Mouse (Mus musculus) kidney, embryonic 14.5 days (tissue): Measurements from ENCODE around the gene Gm13278. TPM values are rescaled to one million over a fixed set of nuclear protein-coding genes. Genes with fewer than 3 reads are reported as not detected.
"Not testable (repeated sequence)": the region's sequence is repeated elsewhere in the genome, so short reads cannot be mapped to it uniquely, and the experiment has no call there.

Experiments
- ATAC-seq: fragments of 200-750 bp; cut with Nextera tagmentation; 2 replicates; pipeline ENCODE4 v1.8.0; 2017; ENCODE audit warnings: moderate number of reproducible peaks, mild to moderate bottlenecking, moderate TSS enrichment, moderate library complexity; ENCODE audit not compliant: low FRiP score, low TSS enrichment
- H3K27ac ChIP-seq: fragments of 300-500 bp; sonication (generic); 2 replicates; pipeline ENCODE4 v1.5.1; 2014; ENCODE audit warnings: low read depth, mild to moderate bottlenecking, low read length, moderate library complexity, mixed read lengths
- H3K27me3 ChIP-seq: fragments of 300-500 bp; sonication (generic); 2 replicates; pipeline ENCODE4 v1.6.1; 2014; ENCODE audit warnings: mild to moderate bottlenecking, low read length; ENCODE audit not compliant: control insufficient read depth, insufficient read depth
- H3K36me3 ChIP-seq: fragments of 300-500 bp; sonication (generic); 2 replicates; pipeline ENCODE4 v1.6.1; 2014; ENCODE audit warnings: low read length, mixed read lengths; ENCODE audit not compliant: control insufficient read depth, insufficient read depth
- H3K4me1 ChIP-seq: fragments of 300-500 bp; sonication (generic); 2 replicates; pipeline ENCODE4 v1.6.1; 2014; ENCODE audit warnings: low read length, mixed read lengths; ENCODE audit not compliant: control insufficient read depth, insufficient read depth
- H3K4me2 ChIP-seq: fragments of 300-500 bp; sonication (generic); replicated peaks from 2 replicates; pipeline ENCODE4 v1.6.1; 2014; ENCODE audit warnings: low read depth, mild to moderate bottlenecking, low read length
- H3K4me3 ChIP-seq: fragments of 300-500 bp; sonication (generic); 2 replicates; pipeline ENCODE4 v1.5.1; 2014; ENCODE audit warnings: mild to moderate bottlenecking, low read length
- H3K9ac ChIP-seq: fragments of 300-500 bp; sonication (generic); 2 replicates; pipeline ENCODE4 v1.6.1; 2014; ENCODE audit warnings: low read depth, mild to moderate bottlenecking, low read length, moderate library complexity
- H3K9me3 ChIP-seq: fragments of 300-500 bp; sonication (generic); 2 replicates; pipeline ENCODE4 v1.6.1; 2016; ENCODE audit warnings: low read length; ENCODE audit not compliant: control insufficient read depth
- WGBS: fragments of 180-500 bp; shearing (Covaris S2); extraction: QIAGEN DNeasy Blood & Tissue Kit; methylation state at CpG from one replicate; pipeline ENCODE4 v1.1.7; 2014; 5-methylcytosine and 5-hydroxymethylcytosine counted together
- polyA plus RNA-seq: library from polyadenylated mRNA; unstranded; fragments of >200 nt; fragmentation: Nextera tagmentation; extraction: Ambion mirVana; gene quantifications from 2 replicates; pipeline ENCODE4 v1.2.1, GENCODE M21; 2014

The Gm13278 gene
- polyA plus RNA-seq, 1 experiment from 2014 or later: not detected

GRCm38 (mm10) chr4:88805761-88806160 lies 14.4 kb downstream of the Gm13278 start:
- H3K4me2 ChIP-seq, ATAC-seq, H3K4me1 ChIP-seq, H3K27ac ChIP-seq, H3K27me3 ChIP-seq, H3K36me3 ChIP-seq, H3K4me3 ChIP-seq, H3K9me3 ChIP-seq, H3K9ac ChIP-seq: not testable (repeated sequence)
- WGBS: 0% methylated on average over 13 of the region's 34 CpGs

- Histone ChIP-seq H3K9me3 (no peaks in the 10 kb centered on the region), H3K27me3 (no peaks in the 10 kb centered on the region), H3K4me3 (no peak within 1 kb of the TSS), H3K4me1 (no peaks in the 10 kb centered on the region), H3K4me2 (no peak within 1 kb of the TSS), H3K27ac (no peak within 1 kb of the TSS), H3K9ac (no peak within 1 kb of the TSS), H3K36me3 (no peaks in the 10 kb centered on the region)
- no peak for ATAC-seq
- 63% methylated on average over 3 of the region's 3 CpGs for WGBS
Measured at GRCm38 (mm10) chr4:88815928-88816327, 24.6 kb downstream of the Gm13278 start, which contains the start of gene Ifna7. Ifna7 (plus strand) TSS chr4:88816228.

GRCm38 (mm10) chr4:88819659-88820058 lies 28.3 kb downstream of the Gm13278 start, which contains the start of gene Ifna11:
Ifna11 (plus strand) TSS chr4:88819959.
- WGBS: 81% methylated on average over 1 of the region's 1 CpGs
- Histone ChIP-seq H3K4me1 (no peaks in the 10 kb centered on the region), H3K4me3 (no peak within 1 kb of the TSS), H3K36me3 (no peaks in the 10 kb centered on the region), H3K9ac (no peak within 1 kb of the TSS), H3K4me2 (no peak within 1 kb of the TSS), H3K27ac (no peak within 1 kb of the TSS), H3K27me3 (no peaks in the 10 kb centered on the region), H3K9me3 (no peaks in the 10 kb centered on the region)
- ATAC-seq: no peak

GRCm38 (mm10) chr4:88822995-88823394 lies 31.6 kb downstream of the Gm13278 start:
- ATAC-seq: no peak
- no peak overlapping the region for H3K27ac ChIP-seq
- no peaks in the 10 kb centered on the region for H3K9me3 ChIP-seq
- no peaks in the 10 kb centered on the region for H3K4me1 ChIP-seq
- no peak overlapping the region for H3K4me2 ChIP-seq
- no peak overlapping the region for H3K9ac ChIP-seq
- no peaks in the 10 kb centered on the region for H3K36me3 ChIP-seq
- no peaks in the 10 kb centered on the region for H3K27me3 ChIP-seq
- no peak overlapping the region for H3K4me3 ChIP-seq
- 32% methylated on average over 4 of the region's 4 CpGs for WGBS

GRCm38 (mm10) chr4:88827116-88827515 lies 35.8 kb downstream of the Gm13278 start, which contains the start of gene Ifna6:
Ifna6 (plus strand) TSS chr4:88827416.
- not testable (repeated sequence) for ATAC-seq, H3K9me3 ChIP-seq, H3K4me3 ChIP-seq, H3K4me1 ChIP-seq, H3K27ac ChIP-seq, H3K4me2 ChIP-seq, H3K9ac ChIP-seq, H3K36me3 ChIP-seq, H3K27me3 ChIP-seq

GRCm38 (mm10) chr4:88830523-88830922 lies 39.2 kb downstream of the Gm13278 start:
- no peaks in the 10 kb centered on the region for H3K9me3 ChIP-seq
- H3K27me3 ChIP-seq: no peaks in the 10 kb centered on the region
- H3K27ac ChIP-seq: no peak overlapping the region
- H3K4me1 ChIP-seq: no peaks in the 10 kb centered on the region
- no peak overlapping the region for H3K4me3 ChIP-seq
- no peaks in the 10 kb centered on the region for H3K36me3 ChIP-seq
- WGBS: 25% methylated on average over 4 of the region's 4 CpGs
- no peak overlapping the region for H3K9ac ChIP-seq
- no peak overlapping the region for H3K4me2 ChIP-seq
- no peak for ATAC-seq

GRCm38 (mm10) chr4:88835225-88835624 lies 43.9 kb downstream of the Gm13278 start, which contains the start of gene Ifna5:
Ifna5 (plus strand) TSS chr4:88835525.
- H3K9ac ChIP-seq, H3K27ac ChIP-seq, ATAC-seq, H3K36me3 ChIP-seq, H3K4me3 ChIP-seq, H3K4me1 ChIP-seq, H3K27me3 ChIP-seq, H3K9me3 ChIP-seq, H3K4me2 ChIP-seq: not testable (repeated sequence)
- WGBS: 86% methylated on average over 1 of the region's 1 CpGs

GRCm38 (mm10) chr4:88838828-88839227 lies 47.5 kb downstream of the Gm13278 start:
- H3K4me1 ChIP-seq: no peaks in the 10 kb centered on the region
- no peak overlapping the region for H3K9ac ChIP-seq
- H3K9me3 ChIP-seq: no peaks in the 10 kb centered on the region
- no peaks in the 10 kb centered on the region for H3K27me3 ChIP-seq
- H3K4me3 ChIP-seq: no peak overlapping the region
- no peaks in the 10 kb centered on the region for H3K36me3 ChIP-seq
- 44% methylated on average over 3 of the region's 3 CpGs for WGBS
- no peak for ATAC-seq
- no peak overlapping the region for H3K27ac ChIP-seq
- no peak overlapping the region for H3K4me2 ChIP-seq

GRCm38 (mm10) chr4:88840058-88840457 lies 48.7 kb downstream of the Gm13278 start:
- Histone ChIP-seq H3K9me3 (no peaks in the 10 kb centered on the region), H3K4me1 (no peaks in the 10 kb centered on the region), H3K27me3 (no peaks in the 10 kb centered on the region), H3K4me2 (no peak overlapping the region), H3K9ac (no peak overlapping the region), H3K27ac (no peak overlapping the region), H3K4me3 (no peak overlapping the region), H3K36me3 (no peaks in the 10 kb centered on the region)
- 77% methylated on average over 3 of the region's 3 CpGs for WGBS
- ATAC-seq: no peak
